Mouse (Mus musculus): Measurements from ENCODE around the gene Tagap. TPM values are rescaled to one million over a fixed set of nuclear protein-coding genes. Genes with fewer than 3 reads are reported as not detected.
"Not testable (repeated sequence)": the region's sequence is repeated elsewhere in the genome, so short reads cannot be mapped to it uniquely, and the experiment has no call there.

Gene Tagap
- total RNA-seq, 2 experiments from 2014 or later: 21.8 to 23.3 TPM

DNA sequence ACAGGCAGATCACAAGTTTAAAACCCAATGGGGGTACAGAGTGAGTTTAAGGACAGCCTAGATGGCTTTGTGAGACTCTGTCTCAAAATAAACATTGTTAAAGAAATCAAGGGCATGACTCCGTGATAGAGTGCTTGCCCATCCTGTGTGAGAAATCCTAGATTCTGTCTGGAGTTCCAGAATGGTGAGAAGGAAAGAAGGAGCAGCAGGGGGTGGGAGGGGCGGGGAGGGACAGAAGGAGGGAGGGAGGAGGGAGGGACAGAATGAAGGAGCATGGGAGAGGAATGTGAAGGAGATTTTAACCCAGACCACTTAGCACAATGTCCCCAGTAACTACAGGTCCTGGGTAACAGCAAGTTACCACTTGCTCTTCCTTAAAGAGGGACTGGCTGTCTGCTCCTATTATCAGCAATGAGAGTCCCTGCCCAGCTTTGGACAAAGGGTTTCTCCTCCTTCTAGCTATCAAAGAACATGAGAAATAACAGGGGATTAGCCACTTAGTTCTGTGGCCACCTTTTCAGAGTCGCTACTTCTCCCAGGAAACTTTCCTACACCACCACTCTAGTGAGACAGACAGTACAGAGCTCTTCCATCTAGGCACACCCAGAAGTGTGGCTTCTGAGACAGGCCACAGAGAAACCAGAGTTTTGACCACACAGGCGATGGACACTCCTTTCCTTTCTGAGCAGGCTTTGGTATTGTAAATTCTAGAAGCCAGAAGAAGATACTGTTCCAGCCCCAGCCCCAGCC is 19.7 kb upstream of the Tagap start:
- ATAC-seq (replicated peaks; ENCODE audit: poor library complexity, severe bottlenecking): peak; percentile 35

DNA sequence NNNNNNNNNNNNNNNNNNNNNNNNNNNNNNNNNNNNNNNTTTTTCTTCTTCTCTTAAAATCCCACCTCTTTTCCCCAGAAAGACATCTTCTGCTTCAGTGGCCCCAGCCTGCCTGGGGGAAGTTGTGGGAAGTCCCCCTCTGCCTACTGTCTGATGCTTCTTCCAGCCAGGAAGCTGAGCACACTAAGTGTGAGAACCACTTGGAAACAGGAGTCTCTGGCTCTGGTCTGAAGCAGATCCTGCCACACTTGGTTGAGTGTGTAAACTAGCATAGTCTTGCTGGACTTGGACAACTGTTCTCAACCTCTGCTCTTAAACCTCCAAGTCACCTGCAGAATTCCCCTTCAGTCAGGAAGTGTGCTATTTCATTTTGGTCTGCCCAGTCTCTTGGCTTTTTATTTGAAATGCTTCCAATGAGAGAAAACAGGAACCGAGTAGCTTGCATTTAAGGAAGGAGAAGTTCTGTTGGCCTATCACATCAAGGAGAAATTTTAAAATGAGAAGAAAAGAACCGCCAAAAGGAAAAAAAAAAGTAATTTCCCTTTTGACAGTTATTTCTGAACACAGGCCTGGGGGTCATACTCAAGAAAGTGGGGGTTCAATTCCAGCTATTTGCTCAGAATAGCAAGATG is 11.1 kb upstream of the Tagap start:
- peak; percentile 43 for ATAC-seq (replicated peaks; ENCODE audit: poor library complexity, severe bottlenecking)

DNA sequence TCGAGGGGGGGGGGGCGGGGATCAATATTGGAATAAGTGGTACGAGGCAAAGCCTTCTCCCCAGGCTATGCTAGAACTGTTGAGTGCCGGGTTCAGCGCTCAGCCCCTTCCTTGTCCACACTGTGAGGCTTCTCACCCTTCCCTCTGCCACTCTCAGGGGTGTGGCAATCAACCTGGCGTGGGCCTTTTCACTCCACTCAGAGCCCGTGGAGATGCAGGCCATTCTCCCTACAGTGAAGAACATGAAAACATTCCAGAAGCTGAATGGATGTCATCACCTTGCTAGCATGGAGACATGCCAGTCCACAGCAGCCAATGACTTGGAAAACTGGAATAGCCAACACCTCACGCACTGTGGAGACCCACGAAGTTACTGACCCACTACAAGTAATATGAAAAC is 10.0 kb upstream of the Tagap start:
- no peak for ATAC-seq (replicated peaks; ENCODE audit: poor library complexity, severe bottlenecking)

DNA sequence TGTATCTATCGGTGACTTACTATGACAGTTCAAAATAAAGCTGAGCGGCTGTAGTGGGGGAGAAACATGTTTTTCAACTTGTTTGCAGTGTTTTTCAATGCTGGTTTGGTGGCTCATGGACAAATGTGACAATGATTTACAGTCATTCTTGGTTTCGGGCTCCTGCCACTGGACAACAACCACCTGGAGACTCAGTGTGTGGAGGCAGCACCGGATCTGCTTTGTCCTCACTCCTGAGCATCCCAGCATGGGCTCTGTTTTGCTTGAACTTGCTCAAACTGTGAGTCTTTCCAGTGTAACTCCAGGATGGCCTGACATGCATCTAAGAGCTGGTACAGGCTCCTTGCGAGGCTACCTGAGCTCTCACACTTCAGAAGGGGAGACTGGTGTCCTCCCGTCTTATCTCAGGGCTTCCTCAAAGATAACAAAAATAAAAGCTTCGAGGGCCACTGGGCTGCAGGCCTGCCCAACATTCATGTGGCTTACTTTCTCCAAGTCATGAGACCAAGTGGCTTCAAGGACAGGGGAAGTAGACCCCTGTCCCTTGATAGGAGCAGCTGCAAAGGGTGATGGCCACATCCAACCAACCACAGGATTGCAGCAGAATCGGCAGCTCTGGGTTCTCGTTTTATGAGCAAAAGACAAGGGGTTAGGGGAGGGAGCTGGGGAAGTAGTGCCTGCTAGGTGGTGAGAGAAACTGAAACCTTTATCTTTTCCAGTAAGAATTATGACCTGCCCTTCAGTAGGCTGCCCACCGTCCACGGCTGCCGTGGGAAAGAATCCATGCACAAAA is 8.8 kb upstream of the Tagap start:
- ATAC-seq (replicated peaks; ENCODE audit: poor library complexity, severe bottlenecking): peak; percentile 94

DNA sequence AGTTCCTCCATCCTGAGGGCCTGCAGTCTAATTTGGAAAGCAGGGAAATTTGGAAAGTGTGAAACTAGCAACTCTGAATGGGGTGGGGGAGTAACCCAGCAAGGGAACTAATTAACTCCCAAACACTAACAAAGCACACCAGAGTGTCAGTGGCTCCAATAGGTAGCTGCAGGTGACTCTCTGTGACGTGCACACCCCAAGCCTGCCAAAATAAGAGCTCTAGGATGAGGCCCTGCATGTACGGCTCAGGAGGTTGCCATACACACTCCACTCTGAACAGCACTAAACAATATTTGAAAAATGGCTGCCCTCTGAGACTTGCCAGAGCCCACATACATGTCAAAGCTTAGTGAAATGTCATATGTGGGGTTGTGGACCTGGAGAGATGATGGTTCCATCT is 7.4 kb upstream of the Tagap start:
- ATAC-seq (replicated peaks; ENCODE audit: poor library complexity, severe bottlenecking): no peak

DNA sequence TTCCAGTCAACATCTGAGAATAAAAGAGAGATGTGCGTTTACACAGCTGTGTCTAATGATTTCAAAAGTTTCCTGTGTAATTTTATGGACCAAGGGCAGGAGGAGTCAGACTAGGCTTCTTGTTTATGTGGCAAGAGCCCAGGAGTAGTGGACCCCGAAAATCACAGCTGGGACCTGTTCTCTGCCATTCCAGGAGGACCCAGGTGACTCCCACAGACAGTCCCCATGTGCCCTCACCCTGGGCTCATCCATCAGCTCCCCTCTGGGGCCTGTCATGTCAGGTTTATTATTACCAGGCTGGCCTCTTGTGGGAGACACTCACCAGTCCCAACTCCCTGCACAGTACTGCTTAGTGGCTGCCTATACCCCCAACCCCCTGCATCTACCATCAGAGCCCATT is 6.6 kb upstream of the Tagap start:
- no peak for ATAC-seq (replicated peaks; ENCODE audit: poor library complexity, severe bottlenecking)

DNA sequence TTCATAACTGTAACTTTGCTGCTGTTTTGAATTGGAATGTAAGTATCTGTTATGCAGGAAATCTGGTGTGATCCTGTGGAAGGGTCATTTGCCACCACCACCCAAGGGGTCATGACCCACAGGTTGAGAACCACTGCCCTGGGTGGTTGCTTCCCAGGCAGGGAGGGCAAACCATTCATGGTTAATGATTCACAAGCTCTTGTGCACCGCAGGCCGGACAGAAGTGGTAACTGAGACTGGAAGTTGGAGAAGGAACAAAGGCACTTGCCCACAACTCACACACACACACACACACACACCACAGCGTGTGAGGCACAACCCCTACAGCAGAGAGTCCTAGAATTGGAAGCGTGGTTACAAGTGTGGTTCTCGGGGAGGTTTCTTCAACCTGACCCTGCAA is 3.2 kb upstream of the Tagap start:
- ATAC-seq (replicated peaks; ENCODE audit: poor library complexity, severe bottlenecking): peak; percentile 42

DNA sequence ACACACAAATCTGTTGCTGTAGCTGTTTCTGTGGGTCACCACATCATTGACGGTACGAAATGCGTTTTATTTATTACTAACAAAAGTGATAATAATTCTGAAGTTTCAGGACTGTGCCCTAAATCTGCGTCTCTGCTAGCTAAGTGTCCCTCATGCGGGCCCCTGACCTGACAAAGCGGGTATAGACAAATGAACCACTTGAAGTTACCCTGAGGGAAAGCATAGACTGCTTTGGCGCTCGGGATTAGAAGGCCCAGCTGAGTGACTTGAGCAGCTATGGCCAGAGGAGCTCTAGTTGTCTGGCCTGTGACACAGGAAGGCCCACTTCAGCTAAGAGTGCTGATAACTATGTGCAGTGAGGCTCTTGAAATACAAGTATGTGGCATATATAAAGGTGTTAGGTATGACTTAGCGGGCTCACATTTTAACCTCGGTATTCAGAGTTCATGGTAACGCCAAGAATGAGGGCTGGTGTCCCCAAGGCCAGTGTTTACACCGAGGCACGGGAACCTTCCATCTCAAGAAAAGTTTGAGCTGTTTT is 1.5 kb upstream of the Tagap start:
- no peak for ATAC-seq (replicated peaks; ENCODE audit: poor library complexity, severe bottlenecking)

DNA sequence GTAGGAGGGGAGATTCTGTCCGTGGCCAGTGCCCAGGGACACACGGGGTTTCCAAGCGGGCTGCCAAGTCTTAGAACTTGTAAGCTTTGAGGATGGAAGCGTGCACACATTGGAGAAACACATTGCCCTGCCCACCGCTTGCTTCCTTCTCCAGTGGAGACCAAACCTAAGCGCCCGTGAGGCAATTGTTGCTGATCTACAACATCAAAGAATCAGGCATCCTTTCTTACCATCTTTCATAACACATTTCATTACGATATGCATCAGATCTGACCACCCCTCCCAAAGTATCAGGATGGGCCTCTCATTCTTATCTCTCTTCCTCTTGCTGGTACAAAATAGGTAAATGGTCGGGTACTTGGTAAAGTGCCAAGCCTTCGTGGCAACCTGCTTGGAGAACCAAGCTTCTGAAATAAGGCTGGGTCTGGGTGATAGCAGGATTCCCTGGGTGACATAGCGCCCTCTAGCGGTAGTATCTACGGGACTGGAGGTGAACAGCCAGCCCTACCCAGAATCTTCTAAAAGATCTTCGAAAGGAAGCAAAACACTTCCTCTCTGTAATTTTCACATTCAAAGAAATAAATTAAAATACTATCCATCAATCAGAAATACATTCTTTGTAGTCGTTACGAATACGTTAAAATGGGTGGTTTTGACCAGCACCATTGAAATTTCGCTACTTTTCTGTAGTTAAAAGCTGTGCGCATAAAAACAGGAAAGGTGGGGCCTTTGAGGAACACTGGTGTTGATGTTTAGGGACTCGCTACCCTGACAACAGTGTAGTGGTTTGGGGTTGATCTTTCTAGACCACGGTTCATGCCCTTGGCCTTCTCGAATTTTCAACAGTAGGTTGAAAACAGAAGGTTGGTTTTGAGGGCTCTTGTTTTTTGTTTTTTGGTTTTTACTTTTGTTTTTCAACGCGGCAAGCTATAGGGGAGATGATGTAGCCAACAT is 2.1 kb downstream of the Tagap start:
- peak; percentile 57 for ATAC-seq (replicated peaks; ENCODE audit: poor library complexity, severe bottlenecking)

DNA sequence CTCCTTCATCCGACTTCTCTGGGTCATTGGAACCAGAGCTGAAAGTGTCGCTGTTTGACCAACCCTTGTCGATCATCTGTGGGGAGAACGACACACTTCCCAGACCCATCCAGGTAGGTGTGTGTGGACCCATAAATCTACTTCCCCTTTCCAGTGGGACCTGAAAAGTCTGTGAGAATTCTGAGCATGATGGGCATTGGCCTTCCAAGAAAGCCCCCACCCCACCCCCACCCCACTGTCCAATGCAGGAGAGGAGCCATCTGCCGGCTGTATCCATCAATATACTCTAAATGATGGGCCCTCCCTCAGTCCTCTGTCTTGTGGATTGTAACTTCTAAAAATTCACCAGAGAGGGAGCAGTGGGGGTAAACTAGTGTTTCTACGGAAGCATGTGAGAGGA is 2.9 kb downstream of the Tagap start:
- no peak for ATAC-seq (replicated peaks; ENCODE audit: poor library complexity, severe bottlenecking)

DNA sequence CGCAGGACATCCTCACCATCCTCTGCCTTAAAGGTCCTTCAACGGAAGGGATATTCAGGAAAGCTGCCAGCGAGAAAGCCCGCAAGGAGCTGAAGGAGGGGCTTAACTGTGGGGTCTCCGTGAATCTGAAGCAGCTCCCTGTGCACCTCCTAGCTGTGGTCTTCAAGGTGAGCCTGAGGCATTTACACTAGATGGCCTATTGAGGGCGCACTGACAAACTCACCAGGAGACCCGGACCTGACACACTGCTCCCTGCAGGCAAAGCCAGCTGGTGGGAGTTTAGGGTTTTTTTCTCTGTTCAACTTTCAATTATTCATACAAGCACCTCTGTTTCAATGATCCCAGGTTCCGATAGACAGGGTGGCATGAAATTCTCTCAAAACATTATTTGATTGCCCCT is 3.5 kb downstream of the Tagap start:
- no peak for ATAC-seq (replicated peaks; ENCODE audit: poor library complexity, severe bottlenecking)

DNA sequence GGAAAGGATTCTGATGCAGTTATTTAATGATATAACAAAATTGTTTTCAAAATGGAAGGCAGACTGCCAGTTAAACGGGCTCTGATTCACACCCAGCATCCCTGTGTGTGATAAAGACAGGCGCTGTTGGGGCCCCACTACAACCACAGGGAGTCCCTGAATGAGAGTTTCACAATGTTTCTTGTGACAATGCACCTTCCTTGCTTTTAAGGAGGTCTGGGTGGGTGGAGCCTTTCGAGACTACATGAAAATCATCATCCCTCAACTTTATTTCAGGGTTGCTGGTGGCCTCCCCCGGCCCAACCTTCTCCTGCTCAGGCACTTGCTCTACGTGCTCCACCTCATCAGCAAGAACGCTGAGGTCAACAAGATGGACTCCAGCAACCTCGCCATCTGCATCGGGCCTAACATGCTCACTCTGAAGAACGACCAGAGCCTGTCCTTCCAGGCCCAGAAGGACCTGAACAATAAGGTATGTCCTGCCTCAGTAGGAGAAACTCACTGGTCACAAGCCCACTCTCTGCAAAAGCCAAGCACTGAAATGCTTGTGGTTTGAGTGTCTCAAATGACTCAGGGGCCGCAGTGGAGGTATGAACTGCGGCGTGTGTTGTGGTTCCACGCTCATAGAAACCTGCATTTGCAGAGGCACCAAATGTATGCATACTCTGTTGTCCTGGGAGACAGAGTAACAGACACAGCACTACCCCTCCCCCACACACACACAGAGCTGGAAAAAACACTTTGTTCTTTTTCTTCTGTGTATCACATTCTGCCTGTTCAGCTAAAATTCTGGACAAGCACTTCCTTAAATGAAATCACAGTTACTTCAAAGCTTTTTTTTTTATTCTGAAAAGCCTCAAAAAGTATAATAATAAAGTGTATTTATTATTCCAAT is 5.5 kb downstream of the Tagap start:
- ATAC-seq (replicated peaks; ENCODE audit: poor library complexity, severe bottlenecking): no peak

DNA sequence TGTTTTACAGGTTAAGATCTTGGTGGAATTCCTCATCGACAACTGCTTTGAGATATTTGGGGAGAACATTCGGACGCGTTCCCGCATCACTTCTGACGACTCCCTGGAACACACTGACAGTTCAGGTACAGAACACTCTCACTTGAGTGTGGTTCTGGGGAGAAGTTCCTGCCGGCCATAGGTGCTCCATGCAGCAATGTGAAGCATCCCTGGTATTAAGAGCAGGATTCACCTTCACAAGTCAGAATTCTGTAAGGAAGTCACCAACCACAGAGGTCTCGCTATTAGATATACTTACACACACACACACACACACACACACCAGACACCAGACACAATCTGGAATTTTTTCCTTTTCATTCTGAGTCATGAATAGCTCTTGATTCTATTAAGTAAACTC is 6.3 kb downstream of the Tagap start:
- not testable (repeated sequence) for ATAC-seq (replicated peaks; ENCODE audit: poor library complexity, severe bottlenecking)

DNA sequence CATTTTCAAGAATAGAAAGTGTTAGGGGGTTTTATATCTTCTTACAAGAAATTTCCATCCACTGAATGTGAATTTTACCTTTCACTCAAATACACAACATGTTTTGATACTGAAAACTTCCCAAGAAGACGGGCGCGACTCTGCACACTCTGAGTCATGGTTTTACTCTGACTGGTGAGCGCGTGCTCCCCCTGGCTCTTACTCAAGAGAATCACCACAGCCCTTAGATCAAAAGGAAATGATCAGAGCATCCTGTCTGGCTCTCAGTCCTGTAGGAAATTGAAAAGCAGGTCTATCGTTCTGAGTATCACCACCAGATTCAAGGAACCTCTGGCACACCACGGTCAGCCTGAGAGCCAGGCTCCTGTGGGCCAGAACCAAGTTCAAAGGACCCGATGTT is 13.8 kb downstream of the Tagap start:
- ATAC-seq (replicated peaks; ENCODE audit: poor library complexity, severe bottlenecking): peak; percentile 91

DNA sequence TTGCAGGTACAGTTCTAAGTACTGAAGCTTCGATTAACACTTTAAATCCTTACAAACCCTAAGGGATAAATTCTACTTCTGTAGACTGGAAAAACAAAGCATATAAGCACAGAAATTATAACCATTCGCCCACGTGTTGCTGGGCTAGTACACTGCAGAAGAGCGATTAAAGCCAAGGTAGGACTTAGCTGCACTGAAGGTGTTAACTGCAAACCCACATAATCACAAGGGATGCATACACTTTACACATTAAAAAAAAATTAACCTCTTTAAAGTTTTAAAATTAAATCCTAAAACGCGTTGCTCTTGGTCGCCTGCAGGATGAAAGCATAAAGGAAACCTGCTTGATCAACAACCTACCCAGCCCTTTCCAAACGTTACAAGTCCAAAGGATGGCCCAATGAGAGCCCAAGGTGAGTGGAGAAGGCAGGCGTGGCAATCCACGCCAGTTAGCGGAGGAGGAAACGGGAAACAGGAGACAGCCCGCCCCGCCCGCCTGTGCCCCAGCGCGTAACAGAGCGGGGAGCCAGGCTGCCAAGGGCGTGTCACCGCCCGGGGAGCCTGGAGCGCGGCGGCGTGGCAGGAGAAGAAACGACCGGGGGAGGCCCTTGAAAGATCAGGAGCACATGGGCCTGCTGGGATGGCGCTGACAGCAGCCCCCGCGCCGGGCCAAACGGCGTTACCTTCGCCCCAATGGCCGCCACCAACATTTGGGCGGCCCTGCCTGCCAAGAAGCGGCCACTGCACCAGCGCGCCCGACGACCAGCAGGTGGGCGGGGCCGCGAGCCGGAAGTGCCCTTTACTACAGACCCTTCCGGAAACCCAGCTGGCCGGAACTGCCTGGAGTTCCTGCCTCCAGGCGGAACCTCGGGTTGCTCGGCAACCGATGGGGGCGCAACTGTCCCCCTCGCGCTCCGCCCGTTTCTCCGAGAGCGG is 19.6 kb downstream of the Tagap start, which contains the start of gene Rsph3a:
Gene Rsph3a, plus strand, starts transcription at position 498 of the 936 bp plus-strand sequence.
- ATAC-seq (replicated peaks; ENCODE audit: poor library complexity, severe bottlenecking): peak; percentile 91

DNA sequence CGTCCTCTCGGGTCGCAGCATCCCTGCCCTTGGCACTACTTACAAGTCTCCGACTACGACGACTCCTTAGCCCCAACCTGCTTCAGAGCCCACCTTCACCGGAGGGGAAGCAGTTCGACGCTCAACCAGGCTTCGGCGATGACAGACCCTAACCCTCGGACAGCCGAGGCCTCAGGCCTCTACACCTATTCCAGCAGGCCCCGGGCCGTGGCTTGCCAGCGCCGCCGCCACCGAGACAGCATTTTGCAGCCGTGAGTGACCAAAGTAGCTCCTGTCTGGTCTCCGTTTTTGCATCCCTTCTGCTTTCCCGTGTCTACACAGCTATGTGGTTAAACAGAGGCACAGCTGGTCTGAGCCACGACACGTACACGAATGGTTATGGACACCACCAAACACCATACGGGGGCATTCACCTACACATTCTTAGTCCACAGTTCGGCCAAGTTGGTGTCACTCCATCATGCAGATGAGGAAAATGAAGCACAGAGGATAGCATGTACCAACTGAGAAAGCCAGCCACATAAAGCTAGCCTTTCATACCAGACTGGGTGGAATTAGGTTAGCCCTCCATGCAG is 20.3 kb downstream of the Tagap start:
- ATAC-seq (replicated peaks; ENCODE audit: poor library complexity, severe bottlenecking): peak; percentile 11

DNA sequence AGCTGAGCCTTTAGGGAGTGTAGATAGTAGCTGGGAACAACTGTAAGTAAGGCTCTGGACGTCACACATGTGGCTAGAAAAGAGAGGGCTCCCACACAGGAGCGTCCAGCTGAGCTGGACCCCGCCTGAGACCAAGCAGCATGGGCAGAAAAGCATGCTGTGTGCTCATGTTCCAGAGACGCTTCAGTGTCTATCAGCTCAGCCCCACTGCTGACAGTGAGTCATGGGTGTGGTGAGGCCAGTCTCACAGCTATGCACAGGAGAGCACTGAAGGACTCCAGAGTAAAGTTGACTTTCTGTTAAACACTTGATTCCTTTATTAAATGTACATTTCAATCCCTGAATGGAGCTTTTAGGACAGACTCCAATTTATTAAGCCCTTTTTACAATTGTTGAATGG is 25.5 kb downstream of the Tagap start:
- not testable (repeated sequence) for ATAC-seq (replicated peaks; ENCODE audit: poor library complexity, severe bottlenecking)
